Mouse (Mus musculus) midbrain, postnatal 0 days (tissue): ENCODE measurements around the gene Emc1. TPM values are rescaled to one million over a fixed set of nuclear protein-coding genes. Genes with fewer than 3 reads are reported as not detected.
"Not testable (repeated sequence)": the region's sequence is repeated elsewhere in the genome, so short reads cannot be mapped to it uniquely, and the experiment has no call there.

Source experiments
- ATAC-seq: fragments of 200-750 bp; cut with Nextera tagmentation; 2 replicates; pipeline ENCODE4 v1.8.0; 2017; ENCODE audit warnings: moderate number of reproducible peaks, mild to moderate bottlenecking, moderate TSS enrichment, moderate library complexity; ENCODE audit not compliant: low FRiP score
- DNase-seq: peaks from one replicate; pipeline ENCODE4 v3.0.0-alpha.2; 2015; ENCODE audit warnings: low spot score
- H3K27ac ChIP-seq: fragments of 300-500 bp; sonication (generic); 2 replicates; pipeline ENCODE4 v1.5.1; 2014; ENCODE audit warnings: low read depth, mild to moderate bottlenecking, low read length, mixed read lengths
- H3K27me3 ChIP-seq: fragments of 300-500 bp; sonication (generic); 2 replicates; pipeline ENCODE4 v1.6.1; 2014; ENCODE audit warnings: low read length, control low read depth, mixed read lengths; ENCODE audit not compliant: insufficient read depth
- H3K36me3 ChIP-seq: fragments of 300-500 bp; sonication (generic); 2 replicates; pipeline ENCODE4 v1.6.1; 2014; ENCODE audit warnings: low read length, control low read depth, mixed read lengths; ENCODE audit not compliant: insufficient read depth
- H3K4me1 ChIP-seq: fragments of 300-500 bp; sonication (generic); 2 replicates; pipeline ENCODE4 v1.6.1; 2014; ENCODE audit warnings: mild to moderate bottlenecking, control low read depth, antibody characterized with exemption, low read length, mixed read lengths; ENCODE audit not compliant: insufficient read depth
- H3K4me2 ChIP-seq: fragments of 300-500 bp; sonication (generic); 2 replicates; pipeline ENCODE4 v1.6.1; 2014; ENCODE audit warnings: low read depth, mild to moderate bottlenecking, low read length, mixed read lengths; ENCODE audit not compliant: poor library complexity, severe bottlenecking
- H3K4me3 ChIP-seq: fragments of 300-500 bp; sonication (generic); 2 replicates; pipeline ENCODE4 v1.5.1; 2014; ENCODE audit warnings: low read depth, mild to moderate bottlenecking, low read length, moderate library complexity
- H3K9ac ChIP-seq: fragments of 300-500 bp; sonication (generic); replicated peaks from 2 replicates; pipeline ENCODE4 v1.6.1; 2014; ENCODE audit warnings: mild to moderate bottlenecking, low read length, moderate library complexity, mixed read lengths; ENCODE audit not compliant: poor library complexity, severe bottlenecking
- H3K9me3 ChIP-seq: fragments of 300-500 bp; sonication (generic); 2 replicates; pipeline ENCODE4 v1.6.1; 2016; ENCODE audit warnings: low read length, control low read depth
- CTCF ChIP-seq: IDR thresholded peaks from 2 replicates; pipeline ENCODE4 v1.5.1; 2016; ENCODE audit warnings: antibody characterized with exemption, mild to moderate bottlenecking
- WGBS: fragments of 180-500 bp; shearing (Covaris S2); extraction: QIAGEN DNeasy Blood & Tissue Kit; methylation state at CpG from one replicate; pipeline ENCODE4 v1.1.7; 2014; 5-methylcytosine and 5-hydroxymethylcytosine counted together
- polyA plus RNA-seq: library from polyadenylated mRNA; unstranded; fragments of >200 nt; fragmentation: Nextera tagmentation; extraction: Ambion mirVana; gene quantifications from 2 replicates; pipeline ENCODE4 v1.2.1, GENCODE M21; 2015
- total RNA-seq: library from RNA; depleted of rRNA; stranded (reverse); fragments of >200 nt; gene quantifications from 2 replicates; pipeline ENCODE4 v1.2.3, GENCODE M21; 2014

Emc1 gene
- total and polyA plus RNA-seq, 2 experiments from 2014 or later = 50.3 to 78.3 TPM

DNA sequence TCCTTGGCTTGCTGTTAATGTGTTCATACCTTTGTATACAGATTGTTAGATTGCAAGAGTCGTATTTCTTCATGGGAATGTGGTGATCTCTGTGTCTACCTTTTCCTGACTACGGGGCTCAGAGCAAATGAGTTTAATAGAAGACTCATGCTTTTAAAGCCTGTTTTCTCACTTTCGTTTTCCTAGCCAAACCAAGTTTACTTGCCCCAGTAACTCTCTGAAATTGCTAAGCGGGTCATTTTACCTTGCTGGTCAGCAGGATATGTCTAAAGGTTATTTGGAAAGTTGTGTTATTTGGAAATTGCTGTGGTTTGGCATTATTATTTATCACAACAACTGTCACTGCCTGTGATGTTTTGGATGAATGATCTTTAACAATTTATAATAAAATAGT is 29.1 kb downstream of the Emc1 start:
- Histone ChIP-seq H3K4me1 (peaks cover 15% of the 10 kb centered on the region), H3K9ac (peak overlapping the region; percentile 77), H3K4me2 (peak overlapping the region; percentile 92), H3K36me3 (peaks cover 10% of the 10 kb centered on the region; the same call in 1 of the 2 replicates), H3K4me3 (peak overlapping the region; percentile 84), H3K27me3 (no peaks in the 10 kb centered on the region), H3K9me3 (no peaks in the 10 kb centered on the region), H3K27ac (no peak overlapping the region)
- no peak for ATAC-seq
- 57% methylated on average over 4 of the region's 4 CpGs for WGBS
- no peak for DNase-seq
- TF ChIP-seq CTCF = no peak

DNA sequence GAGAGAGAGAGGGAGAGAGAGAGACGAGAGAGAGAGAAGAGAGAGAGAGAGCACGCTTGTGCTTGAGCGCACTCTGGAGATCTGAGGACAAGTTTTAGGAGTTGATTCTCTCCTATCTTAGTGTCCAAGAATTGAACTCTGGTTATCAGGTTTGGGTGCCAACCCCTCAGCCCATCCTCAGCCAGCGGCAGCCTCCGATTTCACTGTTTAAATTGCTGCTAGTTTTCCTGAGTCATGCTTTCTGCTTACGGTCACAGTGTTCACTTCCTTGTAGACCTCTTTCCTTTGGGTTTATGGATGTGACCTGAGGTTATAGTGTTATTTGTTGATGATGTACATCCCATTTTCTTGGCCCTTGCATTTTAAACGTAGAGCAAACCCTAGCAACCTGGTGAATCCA is 29.8 kb downstream of the Emc1 start:
- H3K9ac ChIP-seq = no peak overlapping the region

DNA sequence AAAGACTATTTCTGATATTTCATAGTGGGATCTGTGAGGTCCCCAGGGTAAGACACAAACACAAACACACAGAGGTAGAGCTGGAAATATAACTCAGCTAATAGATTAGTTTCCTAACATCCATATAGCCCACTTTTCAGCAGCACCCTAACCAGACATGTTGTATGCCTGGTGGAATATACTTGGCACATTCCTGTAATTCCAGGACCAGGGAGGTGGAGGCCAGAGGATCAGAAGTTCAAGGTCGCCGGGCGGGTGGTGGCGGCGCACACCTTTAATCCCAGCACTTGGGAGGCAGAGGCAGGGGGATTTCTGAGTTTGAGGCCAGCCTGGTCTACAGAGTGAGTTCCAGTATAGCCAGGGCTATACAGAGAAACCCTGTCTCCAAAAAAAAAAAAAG is 33.5 kb downstream of the Emc1 start:
- WGBS = 93% methylated on average over 5 of the region's 5 CpGs
- not testable (repeated sequence) for ATAC-seq, H3K4me2 ChIP-seq

More for the DNA sequence above, 29.8 kb downstream of the Emc1 start:
- Histone ChIP-seq H3K27me3 (no peaks in the 10 kb centered on the region), H3K4me3 (no peak overlapping the region), H3K9me3 (no peaks in the 10 kb centered on the region), H3K4me1 (peaks cover 15% of the 10 kb centered on the region), H3K36me3 (peaks cover 7% of the 10 kb centered on the region; the same call in 1 of the 2 replicates), H3K27ac (no peak overlapping the region), H3K4me2 (no peak overlapping the region)
- no peak for TF ChIP-seq CTCF
- WGBS = 76% methylated on average over 7 of the region's 7 CpGs
- DNase-seq (no peak), ATAC-seq (no peak)

DNA sequence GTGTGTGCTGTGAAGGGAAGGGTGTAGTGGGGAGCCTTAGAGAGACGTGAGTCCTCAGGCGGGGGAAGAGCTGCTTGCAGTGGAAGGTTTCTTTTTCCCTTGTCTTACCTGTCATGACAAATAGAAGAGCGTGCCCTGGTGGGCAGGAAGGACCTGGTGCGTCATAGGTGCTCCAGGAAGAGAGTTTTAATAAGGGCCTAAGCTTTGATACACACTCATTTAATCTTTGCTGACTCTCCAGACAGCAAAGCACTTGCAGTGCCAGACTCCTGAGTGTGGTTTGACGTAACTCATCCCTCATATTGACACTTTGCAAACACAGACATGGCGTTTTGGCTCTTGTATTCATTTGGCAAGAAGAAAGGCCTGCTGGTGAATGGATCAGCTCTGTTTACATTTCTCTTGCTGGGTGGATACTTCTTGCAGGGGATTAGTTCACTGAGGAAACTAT is 34.5 kb downstream of the Emc1 start:
- no peak overlapping the region for H3K4me2 ChIP-seq
- peaks cover 6% of the 10 kb centered on the region; the same call in 1 of the 2 replicates for H3K4me1 ChIP-seq
- H3K4me3 ChIP-seq = no peak overlapping the region
- TF ChIP-seq CTCF = no peak
- DNase-seq = peak; percentile 9
- H3K9ac ChIP-seq = no peak overlapping the region
- peaks cover 25% of the 10 kb centered on the region for H3K36me3 ChIP-seq
- no peaks in the 10 kb centered on the region for H3K27me3 ChIP-seq
- 66% methylated on average over 6 of the region's 6 CpGs for WGBS
- no peaks in the 10 kb centered on the region for H3K9me3 ChIP-seq
- no peak overlapping the region for H3K27ac ChIP-seq
- ATAC-seq = no peak

More for the DNA sequence above, 33.5 kb downstream of the Emc1 start:
- H3K27me3 ChIP-seq, H3K27ac ChIP-seq, H3K9me3 ChIP-seq, H3K9ac ChIP-seq, H3K4me3 ChIP-seq, DNase-seq, H3K4me1 ChIP-seq: not testable (repeated sequence)
- H3K36me3 ChIP-seq = peaks cover 14% of the 10 kb centered on the region

DNA sequence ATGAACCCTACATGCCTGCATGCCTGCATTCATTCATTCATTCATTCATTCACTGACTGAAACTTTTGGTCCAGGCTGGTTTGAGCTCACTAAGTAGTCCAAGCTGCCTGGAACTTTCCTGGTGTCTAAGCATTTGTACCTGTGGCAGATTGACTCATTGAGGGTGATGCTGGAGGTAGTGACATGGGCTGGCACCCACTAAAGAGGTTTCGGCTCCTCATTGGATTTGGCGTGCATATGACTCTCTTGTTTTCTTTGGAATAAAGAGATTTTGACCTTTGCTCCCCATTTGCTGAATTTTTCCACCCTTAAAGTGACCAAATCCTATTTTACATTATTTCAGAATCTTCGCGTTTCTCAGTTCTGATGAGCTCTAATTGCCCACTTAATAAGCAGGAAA is 37.2 kb downstream of the Emc1 start:
- no peaks in the 10 kb centered on the region for H3K9me3 ChIP-seq
- DNase-seq (no peak), ATAC-seq (no peak)
- no peak overlapping the region for H3K9ac ChIP-seq
- no peak overlapping the region for H3K4me3 ChIP-seq
- no peaks in the 10 kb centered on the region for H3K4me1 ChIP-seq
- H3K27me3 ChIP-seq = no peaks in the 10 kb centered on the region
- no peak overlapping the region for H3K27ac ChIP-seq
- no peak for TF ChIP-seq CTCF
- peaks cover 49% of the 10 kb centered on the region for H3K36me3 ChIP-seq
- 92% methylated on average over 4 of the region's 4 CpGs for WGBS
- no peak overlapping the region for H3K4me2 ChIP-seq

DNA sequence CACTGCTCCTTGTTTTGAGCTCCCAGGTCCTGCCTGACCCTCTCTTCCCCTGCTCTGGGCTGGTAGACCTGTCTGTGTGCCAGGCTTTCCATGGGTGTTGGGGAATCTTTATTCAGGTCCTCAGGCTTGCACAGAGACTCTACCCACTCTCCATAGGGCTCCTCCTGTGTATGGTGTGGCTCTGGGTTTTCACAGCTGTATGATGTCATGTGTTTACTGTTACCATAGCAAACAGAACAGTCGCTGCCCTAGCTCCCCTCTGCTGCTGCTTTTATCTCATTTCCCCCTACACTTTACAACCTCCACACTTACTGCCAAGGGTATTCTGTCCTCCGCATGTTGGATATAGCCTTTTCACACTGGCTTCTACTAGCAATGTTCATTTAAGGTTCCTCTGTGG is 43.0 kb downstream of the Emc1 start:
- H3K36me3 ChIP-seq = peaks cover 88% of the 10 kb centered on the region
- 82% methylated on average over 2 of the region's 2 CpGs for WGBS

More for the DNA sequence above, 43.0 kb downstream of the Emc1 start:
- Histone ChIP-seq H3K27ac (no peak overlapping the region), H3K4me3 (no peak overlapping the region), H3K4me2 (no peak overlapping the region), H3K27me3 (no peaks in the 10 kb centered on the region), H3K9me3 (no peaks in the 10 kb centered on the region), H3K9ac (no peak overlapping the region), H3K4me1 (no peaks in the 10 kb centered on the region)
- DNase-seq (no peak), ATAC-seq (no peak)
- no peak for TF ChIP-seq CTCF
